Mouse (Mus musculus) frontal cortex, adult 2 months (tissue): ENCODE results near the gene Dip2b. TPM values are rescaled to one million over a fixed set of nuclear protein-coding genes. Genes with fewer than 3 reads are reported as not detected.

Experiments used
- DNase-seq, 2 experiments: peaks; one replicate each; pipeline ENCODE4 v3.0.0; 2022; ENCODE audit warnings: low spot score in 1 of 2; ENCODE audit errors: extremely low spot score in 1 of 2
- polyA plus RNA-seq: library from polyadenylated mRNA; depleted of rRNA; stranded (reverse); fragments of >200 nt; gene quantifications from 2 replicates; pipeline ENCODE4 v1.2.3, GENCODE M21; 2012

Dip2b gene
- polyA plus RNA-seq, 1 experiment: 31.9 TPM

DNA sequence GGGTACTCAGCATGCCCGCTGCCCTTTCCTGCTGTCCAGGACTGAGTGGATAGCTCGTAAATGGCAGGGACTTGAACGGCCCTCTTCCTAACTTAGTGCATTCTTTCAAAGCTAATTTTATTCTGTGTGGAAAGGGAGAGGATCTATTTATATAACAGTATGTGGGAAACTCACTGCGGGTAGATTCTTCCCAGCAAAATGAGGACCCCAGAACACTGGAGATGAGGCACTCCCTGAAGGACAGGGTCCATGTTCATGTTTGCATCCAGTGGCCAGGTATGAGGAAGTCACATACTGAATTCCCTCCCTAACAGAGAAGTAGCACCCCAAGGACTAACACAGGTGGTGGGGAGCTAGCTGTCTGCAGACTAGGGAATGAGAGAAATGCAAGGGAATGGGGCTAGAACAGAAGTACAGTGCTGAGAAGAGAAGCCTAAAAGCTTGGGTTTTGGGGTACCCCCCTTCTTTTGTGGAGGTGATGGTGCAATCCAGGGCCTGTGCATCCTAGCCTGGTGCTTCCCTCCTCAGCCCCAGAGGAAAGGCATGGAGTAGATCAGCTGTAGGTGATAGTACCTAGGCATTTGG lies 164.1 kb downstream of the Dip2b start:
- peak in 1 of 2 experiments; percentile 52 for DNase-seq

DNA sequence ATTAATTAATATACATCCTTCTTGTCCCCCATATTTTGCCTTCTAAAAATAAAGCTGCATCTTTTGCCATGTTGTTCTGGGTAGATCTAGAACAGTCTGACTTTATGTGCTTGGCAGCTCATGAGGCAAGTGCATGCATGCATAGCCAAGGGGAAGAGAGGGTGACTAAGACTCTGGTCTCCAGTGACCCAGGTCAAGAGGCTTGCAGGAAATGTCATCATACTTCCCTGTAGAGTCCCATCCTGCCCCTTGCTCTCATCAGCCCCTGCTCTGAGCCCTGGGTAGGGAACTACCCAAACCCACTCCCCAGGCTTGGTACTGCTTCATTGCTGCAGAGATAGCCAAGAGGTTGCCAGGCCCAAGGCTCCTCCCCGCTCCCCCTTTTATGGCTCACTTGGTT lies 166.1 kb downstream of the Dip2b start:
- no peak for DNase-seq

DNA sequence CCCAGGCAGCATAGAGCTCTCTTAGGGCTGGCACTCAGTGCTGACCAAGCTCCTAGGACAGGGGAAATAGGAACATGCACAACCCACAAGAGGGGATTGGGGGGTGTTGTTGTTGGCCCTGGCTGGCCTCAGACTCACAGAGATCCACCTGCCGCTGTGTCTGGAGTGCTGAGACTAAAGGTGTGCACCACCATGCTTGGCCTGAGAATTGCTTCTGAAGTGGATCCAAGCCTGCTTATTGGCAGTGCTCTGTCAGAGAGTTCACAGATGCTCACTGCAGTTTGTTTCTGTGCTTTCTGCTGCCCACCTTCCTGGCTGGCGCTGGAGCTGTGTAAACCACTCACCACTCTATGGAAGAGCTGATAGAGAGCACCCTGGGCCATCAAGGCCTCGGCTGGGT lies 171.5 kb downstream of the Dip2b start:
- no peak for DNase-seq

DNA sequence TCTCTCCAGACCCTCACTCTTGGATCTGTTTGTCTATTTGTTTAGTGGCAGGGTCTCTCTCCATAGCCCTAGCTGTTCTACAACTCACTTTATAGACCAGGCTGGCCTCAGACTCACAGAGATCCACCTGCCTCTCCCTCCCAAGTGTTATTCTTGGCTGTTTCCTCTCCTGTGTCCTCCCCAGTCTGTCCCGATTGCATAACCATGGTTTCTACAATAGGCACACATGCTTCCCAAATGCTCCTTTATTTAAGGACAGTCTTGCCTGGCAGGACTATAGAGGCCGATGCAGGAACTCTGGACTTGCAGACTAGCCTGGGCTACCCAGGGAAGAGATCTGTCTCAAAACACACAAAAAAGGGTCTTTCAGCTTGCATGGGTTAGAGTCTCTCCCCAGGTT lies 174.9 kb downstream of the Dip2b start:
- peak in 1 of 2 experiments; percentile 38 for DNase-seq

DNA sequence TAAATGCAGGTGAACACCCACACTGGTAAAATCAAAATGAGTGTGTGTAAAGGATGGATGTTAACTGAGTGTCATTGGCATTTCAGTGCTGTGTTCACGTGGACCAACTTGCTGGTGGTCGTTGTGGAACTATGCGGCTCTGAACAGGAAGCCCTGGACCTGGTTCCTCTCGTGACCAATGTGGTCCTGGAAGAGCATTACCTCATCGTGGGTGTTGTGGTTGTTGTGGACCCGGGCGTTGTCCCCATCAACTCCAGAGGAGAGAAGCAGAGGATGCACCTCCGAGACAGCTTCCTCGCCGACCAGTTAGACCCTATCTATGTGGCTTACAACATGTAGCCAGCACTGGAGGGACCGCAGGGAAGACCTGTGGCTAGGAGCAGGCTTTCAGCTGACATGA lies 176.6 kb downstream of the Dip2b start:
- DNase-seq: no peak

DNA sequence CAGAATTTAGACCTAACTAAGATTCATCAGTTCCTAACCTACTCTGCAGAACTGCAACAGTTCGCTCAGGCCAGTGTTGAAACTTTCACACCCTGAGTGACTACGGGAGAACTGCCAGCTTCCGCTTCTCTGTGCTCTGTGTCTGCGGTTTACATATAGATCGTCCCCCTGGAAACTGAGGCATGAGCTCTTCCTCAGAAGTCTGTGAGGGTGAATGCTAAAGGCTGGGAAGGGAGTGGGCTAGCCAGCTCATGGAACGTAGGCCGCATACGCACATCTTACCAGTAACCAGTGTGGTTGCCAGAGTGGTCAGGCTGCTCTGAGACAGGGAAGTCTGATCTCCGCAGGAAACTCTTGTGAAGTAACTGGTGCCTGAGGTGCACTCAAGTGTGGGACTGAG lies 177.7 kb downstream of the Dip2b start:
- peak in 1 of 2 experiments; percentile 43 for DNase-seq

DNA sequence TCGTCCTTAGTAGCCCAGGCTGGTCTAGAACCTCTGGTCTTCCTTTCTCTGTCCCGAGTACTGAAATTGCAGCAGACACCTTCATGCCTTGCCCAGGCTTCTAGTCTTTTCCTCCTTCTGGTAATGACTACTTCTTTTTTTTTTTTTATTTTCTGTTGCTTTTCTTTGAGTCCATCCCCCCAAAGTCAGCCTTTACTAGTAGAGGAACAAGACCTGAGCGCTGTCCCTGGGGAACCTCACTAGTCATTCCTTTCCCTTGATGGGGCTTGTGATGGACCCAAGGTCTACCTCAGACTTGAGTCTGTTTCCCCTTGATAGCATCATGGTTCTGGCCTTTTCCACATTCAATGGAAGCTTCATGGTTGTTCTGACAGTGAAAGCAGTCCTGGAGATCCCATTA lies 179.6 kb downstream of the Dip2b start:
- no peak for DNase-seq

DNA sequence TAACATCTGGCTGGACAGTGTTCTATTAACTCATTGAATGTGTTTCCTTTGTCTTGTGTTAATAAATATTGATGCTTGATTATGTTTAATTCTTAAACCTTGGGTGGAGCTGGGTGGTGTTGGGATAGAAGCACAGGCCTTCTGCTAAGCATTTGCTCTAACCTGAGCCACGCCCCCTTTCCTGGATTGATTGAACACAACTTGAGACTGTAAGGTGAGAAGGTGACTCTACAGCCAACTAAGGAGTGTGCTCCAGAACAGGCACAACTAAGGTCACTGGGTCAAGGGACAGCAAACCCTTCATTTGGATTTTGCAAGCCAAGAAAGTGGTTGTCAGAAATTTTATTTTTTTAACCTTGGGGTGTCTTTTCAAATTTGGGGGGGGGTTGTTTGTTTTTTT lies 180.9 kb downstream of the Dip2b start:
- DNase-seq: no peak

DNA sequence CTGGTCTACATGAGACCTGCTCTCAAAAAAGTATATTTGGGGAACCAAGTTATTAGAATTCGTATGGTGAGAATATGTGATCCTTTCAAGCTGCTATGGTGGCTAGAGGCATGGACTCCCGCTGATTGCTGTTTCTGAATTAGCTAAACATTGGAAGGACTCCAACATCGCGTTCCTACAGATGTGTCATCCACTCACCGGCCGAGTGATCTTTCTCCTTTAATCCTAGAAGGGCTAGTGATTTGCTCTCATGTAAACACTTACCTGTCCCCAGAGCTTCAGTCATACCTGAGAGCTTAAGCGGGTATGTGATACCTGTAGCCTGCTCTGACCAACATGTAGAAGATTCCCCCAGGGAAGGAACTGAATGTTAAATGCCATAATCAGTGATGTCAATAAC lies 182.5 kb downstream of the Dip2b start:
- no peak for DNase-seq

DNA sequence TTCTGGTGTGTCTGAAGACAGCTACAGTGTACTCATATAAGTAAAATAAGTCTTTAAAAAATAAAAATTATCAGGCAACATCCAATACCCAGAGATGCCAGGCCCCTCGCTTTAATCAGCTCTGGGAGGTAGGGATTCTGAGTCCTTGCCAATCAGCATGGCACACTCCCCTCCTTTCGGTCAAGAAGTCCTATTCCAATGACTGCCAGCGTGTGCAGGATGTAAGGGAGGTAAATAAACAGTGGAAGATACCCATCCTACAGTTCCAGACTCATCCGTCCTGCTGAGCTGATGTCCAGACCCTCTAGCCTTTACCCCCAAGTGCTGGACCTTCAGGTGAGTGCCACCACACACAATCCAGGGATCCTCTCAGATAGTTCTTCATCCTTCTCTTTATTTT lies 186.9 kb downstream of the Dip2b start:
- no peak for DNase-seq

DNA sequence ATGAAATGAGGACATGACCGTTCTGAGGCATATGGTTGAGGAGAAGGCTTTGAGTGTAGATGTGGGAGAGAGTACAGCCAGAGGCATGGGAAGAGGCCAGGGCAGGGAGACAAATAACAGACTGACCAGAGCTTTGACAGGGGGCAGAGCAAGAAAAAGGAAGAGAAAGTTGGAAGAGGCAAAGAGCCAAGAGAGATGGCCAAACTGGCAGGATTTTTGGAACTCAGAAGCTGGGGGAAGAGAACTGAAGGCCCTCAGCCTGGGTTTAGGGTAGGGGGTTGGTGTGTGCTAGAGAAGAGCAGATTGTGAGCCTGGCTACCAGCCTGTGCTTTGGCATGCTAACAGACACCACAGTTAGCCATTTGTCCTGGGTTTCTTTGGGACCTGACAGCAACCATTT lies 187.4 kb downstream of the Dip2b start:
- no peak for DNase-seq

DNA sequence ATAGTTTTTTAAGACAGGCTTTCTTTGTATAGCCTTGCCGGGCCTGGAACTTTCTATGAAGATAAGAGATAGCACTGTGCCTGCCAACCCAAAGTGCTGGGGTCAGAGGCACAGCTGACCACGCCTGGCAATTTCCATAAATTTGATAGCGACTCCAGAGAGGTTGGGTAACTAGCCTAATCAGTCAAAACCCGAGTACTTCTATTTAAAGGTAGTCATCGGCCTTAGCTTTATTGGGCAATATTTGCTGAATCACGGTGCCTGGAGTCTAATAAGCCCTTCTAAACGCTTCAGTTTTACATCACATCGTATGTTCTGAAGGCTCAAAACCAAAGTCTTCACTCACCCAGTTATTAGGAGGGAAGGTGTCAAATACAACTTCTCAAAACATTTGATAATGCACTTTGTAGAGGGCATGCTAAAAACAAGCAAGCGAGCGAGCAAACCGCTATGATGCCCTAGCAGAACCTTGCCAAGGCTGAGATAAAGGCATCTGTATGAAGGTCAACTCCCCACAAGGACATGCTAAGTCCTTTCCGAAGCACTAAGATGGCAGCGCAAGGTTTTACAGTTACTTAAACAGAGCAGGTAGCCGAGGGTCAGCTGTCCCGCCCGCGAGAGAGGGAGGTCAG lies 188.7 kb downstream of the Dip2b start:
- no peak for DNase-seq

DNA sequence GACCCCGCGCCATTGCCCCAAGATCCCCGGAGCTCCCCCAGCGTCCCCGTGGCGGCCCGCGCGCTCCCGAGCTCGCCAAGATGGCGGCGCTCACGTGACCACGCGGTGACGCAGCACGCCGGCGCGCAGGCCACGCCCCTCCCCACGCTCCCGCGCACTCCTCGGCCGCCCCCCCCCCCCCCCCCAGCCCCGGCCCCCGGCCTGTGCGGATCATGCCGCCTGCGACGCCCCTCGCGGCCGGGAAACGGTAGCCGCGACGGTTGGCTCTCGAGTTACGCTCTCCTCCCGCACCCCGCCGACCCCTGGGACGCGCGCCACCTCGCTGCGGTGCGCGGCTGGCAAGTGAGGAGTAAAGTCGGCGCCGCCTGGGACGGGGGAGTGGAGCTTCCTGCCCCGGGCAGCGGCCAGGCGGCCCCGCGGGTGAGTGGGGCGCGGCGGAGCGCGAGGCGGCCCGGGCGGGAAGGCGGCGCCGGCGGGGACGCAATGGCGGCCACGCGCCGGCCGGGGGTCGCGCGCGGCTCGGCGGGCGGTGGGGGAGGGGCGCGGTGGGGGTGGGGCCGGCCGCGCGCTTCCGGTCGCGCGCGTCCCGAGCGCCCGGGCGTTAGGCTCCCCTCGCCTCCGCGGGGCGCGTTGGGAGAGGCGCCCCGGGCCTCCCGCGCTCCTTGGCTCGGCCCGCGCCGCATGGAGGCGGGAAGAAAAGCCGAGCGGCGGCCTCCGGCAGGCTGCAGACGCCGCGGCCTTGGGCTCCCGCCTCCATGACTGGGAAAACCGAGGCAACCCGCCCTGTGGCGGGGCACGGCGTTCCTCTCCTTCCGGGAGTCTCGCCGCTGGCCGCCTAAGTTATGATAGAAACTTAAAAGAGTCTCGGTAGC lies 189.4 kb downstream of the Dip2b start, which contains the start of gene Atf1:
Gene Atf1 (plus strand): TSS at position 157 of the 872 bp plus-strand sequence.
- peak; percentile 38 to 90 for DNase-seq

DNA sequence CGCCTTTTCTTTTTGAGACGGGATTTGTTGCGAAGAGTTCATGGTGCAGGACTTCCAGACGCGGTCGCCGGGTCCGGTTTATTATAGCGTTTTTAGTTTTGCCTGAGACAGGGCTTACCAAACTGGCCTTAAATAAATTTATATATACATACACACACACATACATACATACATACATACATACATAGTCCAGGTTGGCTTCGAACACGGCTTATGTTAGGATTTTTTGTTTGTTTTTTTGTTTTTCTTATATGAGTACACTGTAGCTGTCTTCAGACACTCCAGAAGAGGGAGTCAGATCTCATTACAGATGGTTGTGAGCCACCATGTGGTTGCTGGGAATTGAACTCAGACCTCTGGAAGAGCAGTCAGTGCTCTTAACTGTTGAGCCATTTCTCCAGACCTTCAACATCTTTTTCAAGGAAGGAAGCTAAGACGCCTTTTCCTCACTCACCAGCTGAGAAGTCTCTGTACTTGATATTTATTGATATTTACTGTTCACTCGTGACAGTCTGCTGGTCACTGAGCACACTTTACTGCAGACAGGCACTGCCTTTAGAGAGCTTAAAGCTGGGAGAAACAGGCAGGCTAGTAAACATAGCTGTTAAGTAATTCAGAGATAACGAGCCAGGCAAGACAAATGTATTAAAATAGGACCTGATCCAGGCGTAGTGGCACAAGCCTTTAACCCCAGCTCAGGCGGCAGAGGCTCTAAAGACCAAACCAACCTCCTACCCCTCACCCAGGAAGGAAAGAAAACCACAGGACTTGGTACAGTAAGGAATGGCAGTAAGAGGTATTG lies 190.3 kb downstream of the Dip2b start:
- DNase-seq: no peak

DNA sequence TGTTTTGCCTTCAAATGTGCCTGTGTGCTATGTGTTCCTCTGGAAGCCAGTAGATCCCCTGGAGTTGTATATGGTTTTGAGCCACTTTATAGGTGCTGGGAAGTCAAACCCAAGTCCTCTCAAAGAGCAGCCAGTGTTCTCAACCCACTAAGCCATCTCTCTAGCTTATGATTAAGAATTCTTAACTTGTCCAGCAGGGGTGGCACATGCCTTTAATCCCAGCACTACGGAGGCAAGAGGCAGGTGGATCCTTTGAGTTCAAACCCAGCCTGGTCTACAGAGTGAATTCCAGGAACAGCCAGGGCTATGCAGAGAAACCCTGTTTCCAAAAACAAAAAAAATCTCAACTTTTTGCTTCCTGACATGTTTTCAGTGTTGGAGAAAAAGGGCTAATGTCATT lies 192.2 kb downstream of the Dip2b start:
- DNase-seq: no peak

DNA sequence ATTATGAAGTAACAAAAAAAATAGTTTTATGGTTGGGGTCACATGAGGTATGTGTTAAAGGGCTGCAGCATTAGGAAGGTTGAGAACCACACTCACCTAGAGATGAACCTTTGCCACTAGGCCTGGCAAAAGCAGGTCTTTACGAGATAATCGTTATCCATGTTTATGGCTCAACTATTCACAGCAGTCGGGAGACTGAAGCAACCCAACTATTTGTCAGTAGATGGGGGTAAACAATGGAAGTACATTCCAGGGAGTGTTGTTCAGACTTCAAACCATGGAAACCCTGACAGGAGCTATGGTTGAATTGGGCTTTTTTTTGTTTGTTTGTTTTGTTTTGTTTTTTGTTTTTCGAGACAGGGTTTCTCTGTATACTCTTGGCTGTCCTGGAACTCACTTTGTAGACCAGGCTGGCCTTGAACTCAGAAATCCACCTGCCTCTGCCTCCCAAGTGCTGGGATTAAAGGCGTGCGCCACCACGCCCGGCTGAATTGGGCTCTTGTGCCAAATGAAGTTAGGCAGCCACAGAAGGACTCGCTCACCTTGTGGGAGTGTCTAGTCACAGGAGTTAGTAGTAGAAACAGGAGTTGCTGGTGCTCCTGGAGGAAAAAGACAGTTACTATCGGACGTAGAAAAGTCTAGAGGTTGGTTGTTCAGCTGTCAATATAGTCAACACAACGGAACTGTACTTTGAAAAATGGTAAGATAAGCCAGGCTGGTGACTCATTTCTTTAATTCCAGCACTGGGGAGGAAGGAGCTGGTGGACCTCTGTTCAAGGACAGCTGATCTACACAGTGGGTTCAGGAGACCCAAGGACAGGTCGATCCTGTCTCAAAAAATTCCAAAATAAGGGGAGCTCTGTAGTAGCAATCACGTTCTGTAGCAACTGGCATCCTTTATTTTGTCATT lies 193.4 kb downstream of the Dip2b start:
- no peak for DNase-seq

DNA sequence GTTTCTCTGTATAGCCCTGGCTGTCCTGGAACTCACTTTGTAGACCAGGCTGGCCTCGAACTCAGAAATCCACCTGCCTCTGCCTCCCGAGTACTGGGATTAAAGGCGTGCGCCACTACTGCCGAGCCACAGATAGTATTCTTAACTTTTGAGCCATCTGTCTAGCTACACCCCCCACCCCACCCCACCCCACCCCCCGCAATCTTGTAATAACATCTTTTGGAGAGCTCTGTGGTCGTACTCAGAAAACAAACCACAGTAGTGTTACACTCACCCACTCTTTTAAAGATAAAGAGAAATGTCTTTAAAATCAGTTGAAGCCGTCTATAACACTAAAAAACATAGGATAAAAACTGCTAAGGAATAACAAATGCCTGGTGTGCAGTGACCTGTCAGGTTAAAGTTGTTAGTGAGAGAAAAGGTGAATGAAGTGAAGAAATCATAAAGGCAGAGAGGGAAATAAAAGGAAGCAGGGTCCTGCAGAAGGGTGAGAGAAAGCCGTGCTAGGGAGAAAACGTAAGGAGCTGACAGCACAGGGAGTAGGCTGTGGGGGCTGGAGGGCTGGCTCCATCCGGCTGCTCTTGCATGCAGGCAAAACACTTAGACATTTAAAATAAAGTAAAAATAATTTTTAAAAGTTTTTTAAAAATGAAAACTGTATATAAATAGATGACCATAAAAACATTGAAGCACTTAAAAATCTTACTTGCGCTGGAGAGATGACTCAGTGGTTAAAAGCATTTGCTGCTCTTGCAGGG lies 196.9 kb downstream of the Dip2b start:
- peak in 1 of 2 experiments; percentile 62 for DNase-seq

DNA sequence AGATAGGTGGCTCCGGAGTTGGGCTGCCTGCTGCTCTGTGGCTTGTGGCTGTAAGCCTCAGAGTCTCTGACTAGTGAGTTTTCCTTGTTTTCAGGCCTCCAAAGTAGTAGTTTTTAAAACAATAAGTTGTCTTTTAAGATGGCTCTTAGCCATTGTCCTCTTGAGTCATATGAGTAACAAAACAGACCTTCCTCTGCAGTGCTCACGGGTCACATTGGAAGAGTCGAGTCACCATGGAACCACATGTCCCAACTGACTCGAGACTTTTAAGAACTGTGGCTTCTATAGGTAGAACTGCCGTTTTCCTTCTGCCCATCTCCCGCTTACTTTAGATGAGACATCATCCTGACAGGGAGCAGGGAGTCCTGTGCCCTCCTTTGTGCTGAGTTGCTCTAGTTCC lies 198.5 kb downstream of the Dip2b start:
- DNase-seq: no peak

DNA sequence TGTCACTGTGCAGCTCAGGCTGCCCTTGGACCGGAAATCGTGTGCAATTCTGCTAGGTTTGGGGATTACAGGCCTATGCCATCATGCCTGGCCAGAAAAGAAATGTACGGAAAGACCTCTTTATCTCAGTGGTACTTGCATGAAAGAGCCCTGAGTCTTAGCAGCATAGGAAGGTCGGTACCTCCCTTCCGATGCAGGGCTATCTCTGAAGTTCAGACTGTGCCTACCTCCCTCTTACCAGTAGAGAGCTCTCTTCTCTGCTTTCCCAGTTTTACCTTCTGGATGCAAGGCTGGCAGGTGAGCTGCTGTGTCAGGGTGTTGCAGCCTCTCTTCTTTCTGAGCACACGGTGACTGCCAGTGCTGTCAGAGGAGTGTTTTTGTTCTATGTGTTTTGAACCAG lies 203.3 kb downstream of the Dip2b start:
- no peak for DNase-seq
